ENCODE assay signal across 15 mouse cellular contexts in genomic region chr6:124471121-124471520, GRCm38 (mm10). TPM values are rescaled to one million over a fixed set of nuclear protein-coding genes. Genes with fewer than 3 reads are reported as not detected.
"Had no signal": no experiment of that assay in that cellular context is flagged by ENCODE, and none has a peak within 500 bp of the region (broad histone marks: within the 10 kb centered on the region; RNA-seq: fewer than 3 reads in every experiment).

No protein-coding gene starts in this region.

- H3K4me1 ChIP-seq: limb, embryonic 12.5 days; midbrain, embryonic 15.5 days; neural tube, embryonic 12.5 days had no signal

- ATAC-seq: midbrain, embryonic 15.5 days had no signal

- H3K9me3 ChIP-seq: limb, embryonic 12.5 days; megakaryocyte, embryonic 14.5 days; midbrain, embryonic 15.5 days; neural tube, embryonic 12.5 days had no signal

- H3K9ac ChIP-seq: limb, embryonic 12.5 days; lung, embryonic 14.5 days; midbrain, embryonic 15.5 days; neural tube, embryonic 12.5 days had no signal

- H3K27me3 ChIP-seq: limb, embryonic 12.5 days; midbrain, embryonic 15.5 days; neural tube, embryonic 12.5 days had no signal

- H3K4me2 ChIP-seq: limb, embryonic 12.5 days; lung, embryonic 14.5 days; midbrain, embryonic 11.5 days; midbrain, embryonic 15.5 days; neural tube, embryonic 12.5 days had no signal

- H3K27ac ChIP-seq: layer of hippocampus, adult 2 months; limb, embryonic 12.5 days; midbrain, embryonic 15.5 days; neural tube, embryonic 12.5 days; stomach, postnatal 0 days had no signal

- DNase-seq: kidney, adult 18-20 months; kidney, postnatal 10 days; kidney, postnatal 4 days; lung, embryonic 14.5 days; lung, postnatal 10 days; thymus, postnatal 36 days had no signal

- H3K36me3 ChIP-seq: limb, embryonic 12.5 days; midbrain, embryonic 15.5 days; neural tube, embryonic 12.5 days had no signal

- H3K4me3 ChIP-seq: layer of hippocampus, adult 2 months; limb, embryonic 12.5 days; megakaryocyte, embryonic 14.5 days; midbrain, embryonic 15.5 days; neural tube, embryonic 12.5 days had no signal

RNA-seq across cellular contexts. Expression of gene Clstn3, which starts 6.5 kb away (rescaled TPM):
- total RNA-seq: monocyte, adult 5-6 weeks; neutrophil, adult 5-6 weeks had no signal

RNA-seq across cellular contexts. Expression of gene C1ra, which starts 41.1 kb away (rescaled TPM):
- polyA plus RNA-seq: midbrain, embryonic 11.5 days had no signal
